Mouse (Mus musculus) thymus, postnatal 36 days (tissue): ENCODE data around the gene Hfe.
A peak's percentile ranks its signal among the peaks of the same experiment; 100 is the strongest.
"Not testable (repeated sequence)": the region's sequence is repeated elsewhere in the genome, so short reads cannot be mapped to it uniquely, and the experiment has no call there.

Experiments used
- DNase-seq, 2 experiments: peaks; one replicate each; pipeline ENCODE4 v3.0.0; 2022; ENCODE audit warnings: mixed read lengths in 2 of 2

The Hfe gene

GRCm38 (mm10) chr13:23744421-23745380 is 34.0 kb upstream of the Hfe start:
- peak in 1 of 2 experiments; percentile 35 for DNase-seq

- no peak for DNase-seq
These were observed 33.3 kb upstream of the Hfe start for GRCm38 (mm10) chr13:23743963-23744362.

- DNase-seq = no peak
These were observed 32.6 kb upstream of the Hfe start for GRCm38 (mm10) chr13:23743215-23743614.

- no peak for DNase-seq
These were observed 31.4 kb upstream of the Hfe start for GRCm38 (mm10) chr13:23742007-23742406.

GRCm38 (mm10) chr13:23740910-23741309 is 30.3 kb upstream of the Hfe start:
- no peak for DNase-seq

- no peak for DNase-seq
These were observed 29.7 kb upstream of the Hfe start for GRCm38 (mm10) chr13:23740256-23740840.

GRCm38 (mm10) chr13:23739922-23740252 is 29.2 kb upstream of the Hfe start:
- no peak for DNase-seq

GRCm38 (mm10) chr13:23739069-23739921 is 28.6 kb upstream of the Hfe start:
- peak; percentile 85 to 92 for DNase-seq

GRCm38 (mm10) chr13:23738677-23739068 is 28.0 kb upstream of the Hfe start, which contains the start of gene Hist1h1c:
Hist1h1c (plus strand) TSS chr13:23738808.
- peak; percentile 94 to 97 for DNase-seq

- peak; percentile 38 to 47 for DNase-seq
These were observed 27.4 kb upstream of the Hfe start for GRCm38 (mm10) chr13:23738041-23738440.

- DNase-seq = no peak
These were observed 26.4 kb upstream of the Hfe start for GRCm38 (mm10) chr13:23737091-23737490.

GRCm38 (mm10) chr13:23732156-23732804 is 21.6 kb upstream of the Hfe start:
- DNase-seq = no peak

- DNase-seq = no peak
These were observed 19.8 kb upstream of the Hfe start for GRCm38 (mm10) chr13:23730479-23730878.

GRCm38 (mm10) chr13:23729706-23730105 is 19.1 kb upstream of the Hfe start:
- no peak for DNase-seq

- peak in 1 of 2 experiments; percentile 50 for DNase-seq
These were observed 18.5 kb upstream of the Hfe start for GRCm38 (mm10) chr13:23729192-23729525.

GRCm38 (mm10) chr13:23728472-23729191 is 18.0 kb upstream of the Hfe start:
- no peak for DNase-seq

- no peak for DNase-seq
These were observed 14.6 kb upstream of the Hfe start for GRCm38 (mm10) chr13:23725213-23725612.

- DNase-seq = no peak
These were observed 13.6 kb upstream of the Hfe start for GRCm38 (mm10) chr13:23724239-23724638.

- DNase-seq = not testable (repeated sequence)
These were observed 7.1 kb upstream of the Hfe start for GRCm38 (mm10) chr13:23717593-23718245.

- no peak for DNase-seq
These were observed 6.5 kb upstream of the Hfe start for GRCm38 (mm10) chr13:23717176-23717575.

GRCm38 (mm10) chr13:23716261-23717042 is 5.8 kb upstream of the Hfe start:
- no peak for DNase-seq
